Comparison of ENCODE assay signal across 9 mouse cellular contexts in genomic region chr12:28700101-28700511, GRCm38 (mm10). TPM values are rescaled to one million over a fixed set of nuclear protein-coding genes. Genes with fewer than 3 reads are reported as not detected.
DNase-seq lines count a peak whose midpoint lies in the region; ATAC-seq lines count a peak whose summit lies in the region.
"Had no signal": no experiment of that assay in that cellular context is flagged by ENCODE, and none has a peak within 500 bp of the region (broad histone marks: within the 10 kb centered on the region; RNA-seq: fewer than 3 reads in every experiment).

No protein-coding gene starts in this region.

- H3K4me3 ChIP-seq in hindbrain, embryonic 12.5 days: no peak overlapping the region
- H3K4me3 ChIP-seq in neural tube, embryonic 14.5 days (ENCODE audit: low read depth, low read length): no peak overlapping the region

- H3K9ac ChIP-seq in hindbrain, embryonic 12.5 days: no peak overlapping the region
- H3K9ac ChIP-seq in neural tube, embryonic 14.5 days (replicated peaks; ENCODE audit: low read depth, low read length): peak overlapping the region; percentile 0

- H3K4me1 ChIP-seq in hindbrain, embryonic 12.5 days: peaks cover 19% of the 10 kb centered on the region
- peaks cover 10% of the 10 kb centered on the region; the same call in 1 of the 2 replicates for H3K4me1 ChIP-seq in neural tube, embryonic 14.5 days (ENCODE audit: control insufficient read depth, insufficient read depth, low read length)

- no peak for ATAC-seq in hindbrain, embryonic 12.5 days (ENCODE audit: low FRiP score)
- peak; percentile 59; the same call in 1 of the 2 replicates for ATAC-seq in neural tube, embryonic 14.5 days (ENCODE audit: low read depth)

- H3K4me2 ChIP-seq in hindbrain, embryonic 12.5 days (replicated peaks): no peak overlapping the region
- no peak overlapping the region for H3K4me2 ChIP-seq in neural tube, embryonic 14.5 days (ENCODE audit: low read depth, low read length)

- no peaks in the 10 kb centered on the region for H3K9me3 ChIP-seq in hindbrain, embryonic 12.5 days (replicated peaks)
- no peaks in the 10 kb centered on the region for H3K9me3 ChIP-seq in neural tube, embryonic 14.5 days (ENCODE audit: control insufficient read depth, low read length)

- peak; percentile 16 for DNase-seq in gastrocnemius, adult 18-20 months (ENCODE audit: low spot score)
- DNase-seq in gastrocnemius, postnatal 4 days (ENCODE audit: low spot score in 2 of 2): no peak
- peak; percentile 53 for DNase-seq in testis, postnatal 10 days (ENCODE audit: low spot score)
- DNase-seq in testis, postnatal 14 days (ENCODE audit: low spot score): no peak
- DNase-seq in ovary, adult 18-20 months (ENCODE audit: low spot score): no peak
- no peak for DNase-seq in kidney, adult 11 months

- H3K27me3 ChIP-seq in hindbrain, embryonic 12.5 days: no peaks in the 10 kb centered on the region
- no peaks in the 10 kb centered on the region for H3K27me3 ChIP-seq in neural tube, embryonic 14.5 days (ENCODE audit: control insufficient read depth, insufficient read depth, low read length)
- H3K27me3 ChIP-seq: CH12.LX had no signal

- 23% methylated on average over 3 of the region's 3 CpGs for WGBS in hindbrain, embryonic 12.5 days
- 20% methylated on average over 3 of the region's 3 CpGs for WGBS in neural tube, embryonic 14.5 days

- peak overlapping the region; percentile 78 for H3K27ac ChIP-seq in hindbrain, embryonic 12.5 days
- peak overlapping the region; percentile 90 for H3K27ac ChIP-seq in neural tube, embryonic 14.5 days (ENCODE audit: low read depth, low read length)

- peaks cover 8% of the 10 kb centered on the region; the same call in 1 of the 2 replicates for H3K36me3 ChIP-seq in hindbrain, embryonic 12.5 days
- no peaks in the 10 kb centered on the region for H3K36me3 ChIP-seq in neural tube, embryonic 14.5 days (ENCODE audit: control insufficient read depth, insufficient read depth, low read length)

RNA-seq across cellular contexts. Expression of gene Adi1, which starts 25.1 kb away (rescaled TPM):
- total RNA-seq in gastrocnemius, adult 18-20 months (2021): 100 to 1,000 TPM in 1 of 2 experiments, 10 to 100 TPM in 1; 79.2 to 108 TPM
- 10 to 100 TPM; 26.8 to 32.0 TPM for total RNA-seq in gastrocnemius, postnatal 4 days (2021)
- polyA plus RNA-seq in hindbrain, embryonic 12.5 days (2016; fragmentation: Nextera tagmentation; extraction: Ambion mirVana): 40.3 and 46.3 TPM in 2 replicates
- polyA plus RNA-seq in neural tube, embryonic 14.5 days (2014; fragmentation: Nextera tagmentation; extraction: Ambion mirVana): 25.4 and 26.7 TPM in 2 replicates

RNA-seq across cellular contexts. Expression of gene Trappc12, which starts 50.2 kb away (rescaled TPM):
- 10 to 100 TPM; 18.0 to 19.7 TPM for total RNA-seq in gastrocnemius, adult 18-20 months (2021)
- total RNA-seq in gastrocnemius, postnatal 4 days (2021): 10 to 100 TPM; 21.9 to 23.7 TPM
- 42.1 and 43.2 TPM in 2 replicates for polyA plus RNA-seq in hindbrain, embryonic 12.5 days (2016; fragmentation: Nextera tagmentation; extraction: Ambion mirVana)
- 43.6 and 46.9 TPM in 2 replicates for polyA plus RNA-seq in neural tube, embryonic 14.5 days (2014; fragmentation: Nextera tagmentation; extraction: Ambion mirVana)

RNA-seq across cellular contexts. Expression of gene Rnaseh1, which starts 50.7 kb away (rescaled TPM):
- 1 to 10 TPM; 6.6 to 7.0 TPM for total RNA-seq in gastrocnemius, adult 18-20 months (2021)
- total RNA-seq in gastrocnemius, postnatal 4 days (2021): 10 to 100 TPM; 10.3 to 10.8 TPM
- 26.7 and 31.5 TPM in 2 replicates for polyA plus RNA-seq in hindbrain, embryonic 12.5 days (2016; fragmentation: Nextera tagmentation; extraction: Ambion mirVana)
- polyA plus RNA-seq in neural tube, embryonic 14.5 days (2014; fragmentation: Nextera tagmentation; extraction: Ambion mirVana): 19.5 and 21.7 TPM in 2 replicates

RNA-seq across cellular contexts. Expression of gene Eipr1, which starts 51.5 kb away (rescaled TPM):
- total RNA-seq in gastrocnemius, adult 18-20 months (2021): 1 to 10 TPM; 5.7 to 6.9 TPM
- total RNA-seq in gastrocnemius, postnatal 4 days (2021): 1 to 10 TPM; 8.4 to 8.7 TPM
- polyA plus RNA-seq in hindbrain, embryonic 12.5 days (2016; fragmentation: Nextera tagmentation; extraction: Ambion mirVana): 48.9 and 49.6 TPM in 2 replicates
- 72.5 and 77.3 TPM in 2 replicates for polyA plus RNA-seq in neural tube, embryonic 14.5 days (2014; fragmentation: Nextera tagmentation; extraction: Ambion mirVana)

Comparison
In these comparisons a context has a peak if more than half of its experiments do, and no peak if none do; other contexts are left out.
1. DNase-seq: peak in gastrocnemius, adult 18-20 months (single experiment) and testis, postnatal 10 days (single experiment); none in gastrocnemius, postnatal 4 days (0 of 2), testis, postnatal 14 days (single experiment), ovary, adult 18-20 months (single experiment) and kidney, adult 11 months (single experiment).